Mouse (Mus musculus) spleen, adult 12 weeks (tissue): ENCODE measurements around the gene Olfr1322.

Experiments
- DNase-seq: peaks from one replicate; pipeline ENCODE4 v3.0.0; 2022; ENCODE audit warnings: low spot score

The Olfr1322 gene

DNA sequence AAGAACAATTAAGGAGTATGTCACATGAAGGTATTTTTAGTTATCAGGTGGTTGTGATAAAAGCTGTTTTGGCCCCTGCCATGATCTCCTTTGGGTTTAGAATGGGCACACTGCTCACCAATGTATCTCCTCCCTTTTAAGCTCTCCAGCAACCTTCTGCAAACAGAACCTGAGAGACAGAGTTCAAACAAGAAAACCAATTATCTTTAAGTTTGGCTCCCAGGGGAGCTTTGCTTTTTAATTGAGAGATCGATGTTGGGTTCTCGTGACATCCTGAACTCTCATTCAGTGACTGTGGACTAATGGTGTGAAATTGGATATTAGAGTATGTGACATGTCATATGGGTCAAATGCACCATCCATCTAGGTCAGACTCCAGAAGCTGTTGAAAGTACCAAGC is at the start of gene Olfr1322:
TSS of gene Olfr1322 (minus strand) at position 101 of the 400 bp plus-strand sequence.
- DNase-seq, result no peak

DNA sequence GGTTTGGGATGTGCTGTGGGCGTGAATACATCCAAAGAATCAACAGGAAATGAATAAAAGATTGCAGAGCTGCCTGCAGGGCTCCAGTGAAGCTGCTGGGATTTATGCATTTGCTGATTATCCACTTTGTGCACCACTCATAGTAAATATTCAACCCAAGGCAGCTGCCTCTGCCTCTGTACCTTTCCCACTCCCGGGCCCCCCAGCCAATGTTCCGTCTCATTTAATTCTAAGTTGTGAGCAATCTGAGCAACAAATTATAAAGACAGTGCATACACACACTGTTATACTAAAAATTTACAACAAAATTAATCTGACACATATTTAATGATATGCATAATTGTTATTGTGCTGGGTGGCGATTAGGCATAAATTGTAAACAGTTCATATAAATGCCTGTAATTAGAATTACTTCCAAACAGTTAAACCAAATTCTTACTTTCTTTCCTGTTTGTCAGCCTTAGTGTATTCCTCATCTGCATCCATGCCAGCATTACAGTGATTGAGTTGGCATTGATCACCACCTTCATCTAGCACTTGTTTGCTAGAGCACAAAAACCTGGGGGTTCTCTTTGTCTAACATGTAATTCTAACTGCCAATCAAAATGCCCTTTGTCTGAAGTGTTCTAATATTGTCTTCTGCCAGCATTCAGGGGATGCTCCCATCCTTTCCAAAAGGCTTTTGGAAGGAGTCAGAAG is 13.5 kb downstream of the Olfr1322 start:
- no peak for DNase-seq
